Mouse (Mus musculus): ENCODE measurements at regions not wholly inside any gene's neighbourhood (a gene's known extent, or its start where the extent isn't known, plus 50 kb on each side); places are given as distances from the start of the nearest gene placed in this dataset.
A peak's percentile ranks its signal among the peaks of the same experiment; 100 is the strongest.
"Not testable (repeated sequence)": the region's sequence is repeated elsewhere in the genome, so short reads cannot be mapped to it uniquely, and the experiment has no call there.

- DNase-seq = no peak
These were observed 58.5 kb upstream of the Fbxl7 start for GRCm38 (mm10) chr15:26953818-26954385.

DNA sequence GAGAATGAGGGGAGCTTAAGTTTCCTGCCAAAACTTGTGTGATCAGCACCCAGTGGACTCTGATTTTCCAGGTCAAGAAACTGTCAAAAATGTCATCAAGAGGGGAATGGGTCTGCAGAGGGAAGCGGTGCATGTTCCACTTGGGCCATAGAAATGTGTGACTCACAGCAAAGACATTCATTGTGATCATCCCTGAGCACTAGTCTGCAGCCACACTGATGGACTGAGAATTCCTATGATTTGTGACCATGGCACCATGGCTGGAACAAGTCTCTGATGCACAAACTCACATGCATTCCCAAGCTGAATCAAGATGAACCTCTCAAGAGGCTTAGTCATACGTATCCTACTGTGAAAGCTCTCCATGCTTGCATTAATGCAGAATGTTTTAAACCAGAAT is 63.6 kb upstream of the Fbxl7 start:
- DNase-seq = no peak

DNA sequence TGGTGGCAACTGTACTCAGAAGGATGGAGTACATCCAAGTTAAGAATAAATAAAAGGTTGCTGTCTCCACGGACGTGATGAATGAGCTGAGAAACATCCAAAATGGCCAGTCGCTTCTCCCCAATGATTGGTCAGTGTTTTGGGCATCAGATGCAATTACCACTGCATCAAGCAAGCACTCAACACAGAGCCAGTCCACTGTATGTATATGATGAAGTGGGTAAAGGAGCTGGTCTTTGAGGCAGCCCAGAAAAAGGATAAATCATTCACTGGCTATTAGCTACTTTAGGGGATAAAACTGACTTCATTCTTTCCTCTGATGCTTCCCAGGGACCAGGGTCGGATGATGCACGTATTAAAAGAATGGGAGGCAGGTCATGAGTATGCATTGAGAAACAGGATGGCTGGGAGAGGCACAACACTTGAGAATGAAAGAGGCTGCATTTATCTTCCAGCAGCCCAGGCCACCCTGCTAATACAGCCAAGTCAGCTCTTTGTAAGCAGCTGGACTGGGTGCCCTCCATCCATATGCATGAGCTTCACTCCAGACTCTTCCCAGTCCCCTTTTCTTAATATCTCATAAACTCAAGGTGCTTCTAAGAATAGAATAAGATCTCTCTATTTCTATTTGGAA is 73.1 kb upstream of the Fbxl7 start:
- DNase-seq = no peak

GRCm38 (mm10) chr15:26970770-26971169 is 75.4 kb upstream of the Fbxl7 start:
- DNase-seq = no peak

DNA sequence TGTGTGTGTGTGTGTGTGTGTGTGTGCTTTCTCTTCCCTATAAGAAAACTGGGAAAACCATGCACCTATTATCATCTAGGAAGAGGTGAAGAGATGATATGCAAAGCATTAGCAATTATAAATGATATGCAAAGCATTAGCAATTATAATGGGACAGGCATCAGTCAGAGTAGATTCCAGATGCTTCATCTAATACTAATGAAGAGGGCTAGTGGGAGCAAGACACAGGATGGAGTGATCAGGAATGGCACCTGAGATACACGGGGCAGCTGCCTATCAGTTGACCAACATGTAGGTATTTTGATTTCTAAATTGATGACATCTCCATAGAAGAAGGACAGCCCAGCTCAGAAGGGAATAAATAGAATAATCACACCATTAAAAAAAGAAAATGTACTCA is 97.7 kb upstream of the Fbxl7 start:
- DNase-seq = no peak

DNA sequence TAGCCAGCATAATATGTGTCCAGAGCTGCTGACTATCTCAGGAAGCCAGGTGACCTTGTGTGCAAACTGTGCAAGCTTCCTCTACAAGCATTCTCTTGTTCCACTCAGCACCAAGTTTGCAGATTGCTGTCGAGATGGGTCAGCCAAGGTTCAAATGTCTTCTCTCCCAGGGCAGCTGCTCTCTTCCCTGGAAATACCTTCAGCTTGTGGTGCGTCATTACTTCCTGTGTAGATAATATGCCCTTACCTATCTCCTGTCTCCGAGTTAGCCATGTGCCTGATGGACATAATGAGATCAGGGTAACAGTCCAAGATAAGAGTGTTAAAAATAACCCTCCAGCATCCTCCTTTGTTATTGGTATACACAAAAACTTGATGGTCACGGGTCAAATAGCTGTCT is 113.7 kb upstream of the Fbxl7 start:
- DNase-seq = no peak

- DNase-seq = no peak
These were observed 118.7 kb upstream of the Fbxl7 start for GRCm38 (mm10) chr15:27013906-27014658.

DNA sequence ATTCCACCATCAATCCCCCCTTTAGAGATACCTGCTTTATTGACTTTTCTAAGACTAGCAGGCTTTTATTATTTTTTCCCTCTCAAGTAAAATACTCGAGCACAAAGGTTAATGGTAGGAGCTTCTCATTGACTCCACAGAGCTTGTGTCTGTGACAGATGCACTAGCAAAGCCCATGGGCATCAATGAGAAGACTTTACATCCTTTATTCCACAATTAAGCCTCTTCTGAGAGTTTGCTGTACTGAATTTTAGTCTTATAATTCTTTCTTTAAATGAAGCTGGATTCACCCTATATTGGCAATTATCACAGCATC is 119.2 kb upstream of the Fbxl7 start:
- DNase-seq = no peak

GRCm38 (mm10) chr15:27020471-27020870 is 125.1 kb upstream of the Fbxl7 start:
- no peak for DNase-seq

- no peak for DNase-seq
These were observed 137.9 kb upstream of the Fbxl7 start for GRCm38 (mm10) chr15:27033261-27033660.

GRCm38 (mm10) chr15:27043788-27044187 is 148.4 kb upstream of the Fbxl7 start:
- DNase-seq = peak; percentile 14 to 58

- no peak for DNase-seq
These were observed 155.3 kb upstream of the Fbxl7 start for GRCm38 (mm10) chr15:27050673-27051072.

DNA sequence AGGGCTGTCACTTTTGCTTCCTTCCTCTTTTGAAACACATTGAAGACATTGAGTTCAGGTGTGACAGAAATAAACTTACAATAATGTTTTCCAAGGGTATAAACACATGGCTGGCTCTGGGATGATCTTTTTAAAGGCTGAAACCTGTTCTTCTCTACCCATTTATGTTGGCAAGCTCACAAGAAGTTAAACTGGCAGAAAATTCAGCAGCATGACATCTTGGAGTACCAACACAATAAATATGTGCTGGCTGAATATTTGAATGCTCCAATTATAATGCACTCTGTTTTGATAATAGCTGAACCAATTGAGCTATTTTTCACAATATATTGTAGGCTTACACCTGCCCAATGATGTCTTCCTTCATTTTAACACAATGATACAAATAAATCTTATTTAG is 168.1 kb upstream of the Fbxl7 start:
- peak in 1 of 2 experiments; percentile 11 for DNase-seq

GRCm38 (mm10) chr15:27063971-27064370 is 168.6 kb upstream of the Fbxl7 start:
- peak; percentile 30 to 72 for DNase-seq

DNA sequence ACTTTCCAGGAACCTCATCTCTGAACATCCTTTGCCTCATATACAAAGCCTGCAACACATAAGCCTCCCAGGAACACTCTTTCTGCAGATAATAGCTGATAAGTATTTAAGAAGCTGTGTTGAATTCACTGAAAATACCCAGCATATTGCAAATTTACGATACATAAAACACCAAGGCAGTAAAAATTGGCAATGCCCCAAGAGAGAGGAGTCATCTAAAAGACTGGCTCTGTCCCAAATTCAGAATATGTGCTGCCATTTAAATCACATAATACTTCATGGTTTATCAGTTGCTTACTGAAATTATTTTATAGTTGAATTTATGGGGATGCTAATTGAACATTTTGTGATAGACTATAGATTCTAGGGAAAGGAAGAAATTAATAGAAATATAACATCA is 172.3 kb upstream of the Fbxl7 start:
- no peak for DNase-seq

DNA sequence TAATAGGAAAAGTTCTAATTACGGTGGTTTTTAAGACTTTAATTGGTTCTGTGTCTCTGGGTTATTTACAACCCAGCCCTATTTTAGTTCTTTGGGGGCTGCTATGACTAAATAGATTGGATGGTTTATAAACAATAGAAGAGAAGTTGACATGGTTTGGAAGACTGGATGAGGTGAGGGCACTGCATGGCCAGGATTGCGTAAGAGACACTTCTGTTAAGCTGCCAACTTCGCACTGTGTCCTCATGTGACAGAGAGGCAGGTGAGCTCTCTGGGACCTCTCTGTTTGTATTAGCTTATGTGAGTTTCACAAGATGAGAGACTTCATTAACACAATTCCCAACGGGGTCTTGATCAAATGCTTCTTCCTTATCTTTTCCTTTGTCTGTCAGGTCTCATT is 182.5 kb upstream of the Fbxl7 start:
- DNase-seq = no peak

- no peak for DNase-seq
These were observed 187.4 kb upstream of the Fbxl7 start for GRCm38 (mm10) chr15:27082826-27083225.

DNA sequence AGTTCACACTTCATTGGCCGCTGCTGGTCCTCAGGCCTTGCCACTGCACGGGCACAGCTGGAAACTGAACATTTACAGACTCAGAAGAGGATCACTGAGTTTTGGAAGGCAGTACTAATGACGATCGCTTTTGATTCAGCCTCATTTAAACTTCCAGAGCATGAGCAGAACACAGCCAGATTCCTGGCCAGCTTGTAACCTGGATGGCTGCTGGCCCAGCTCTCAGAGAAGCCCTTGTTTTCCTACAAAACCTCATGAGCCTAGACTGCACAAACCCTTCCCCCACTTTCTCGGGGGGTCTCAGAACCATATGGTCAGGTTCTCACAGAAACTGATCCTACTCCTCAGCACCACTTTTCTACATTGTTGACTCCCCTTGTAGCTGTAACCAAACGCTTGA is 188.2 kb upstream of the Fbxl7 start:
- no peak for DNase-seq

GRCm38 (mm10) chr15:27089155-27089554 is 193.8 kb upstream of the Fbxl7 start:
- DNase-seq = no peak

DNA sequence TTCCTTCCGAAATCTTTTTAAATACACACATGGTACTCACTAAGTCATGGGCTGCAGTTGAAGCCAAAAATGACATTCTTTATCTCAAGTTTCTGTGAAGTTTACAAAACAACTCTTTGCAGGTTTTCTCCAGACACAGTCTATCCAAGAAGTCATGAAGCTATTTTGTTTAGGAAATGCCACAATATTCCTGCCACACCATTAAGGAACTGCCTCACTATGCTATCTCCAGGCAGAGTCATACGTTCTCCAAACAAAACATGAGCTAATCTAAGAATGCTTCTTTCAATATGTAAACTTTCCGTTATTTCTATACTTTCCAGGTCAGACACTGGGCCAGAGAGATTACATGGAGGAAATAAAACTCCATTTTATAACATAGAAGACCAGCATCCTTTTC is 198.7 kb upstream of the Fbxl7 start:
- no peak for DNase-seq

DNA sequence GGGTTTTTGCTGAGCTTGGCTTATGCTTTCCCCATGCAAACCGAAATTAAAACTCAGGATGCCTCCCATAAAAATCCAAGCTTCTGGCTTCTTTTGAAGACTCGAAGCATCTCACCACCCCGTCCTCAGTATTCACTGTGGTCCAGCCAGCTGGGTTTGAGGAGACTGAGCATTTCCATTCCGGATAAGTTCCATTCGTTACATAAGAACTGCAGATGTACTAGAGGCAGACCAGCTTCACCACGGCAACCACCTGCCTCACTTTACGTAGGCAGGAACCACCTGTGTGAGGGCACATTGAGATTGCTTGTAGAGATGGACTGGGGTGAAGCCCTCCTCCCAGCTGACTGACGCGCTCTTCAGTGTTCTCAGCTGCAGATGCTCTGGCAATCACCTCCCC is 199.9 kb upstream of the Fbxl7 start:
- no peak for DNase-seq

DNA sequence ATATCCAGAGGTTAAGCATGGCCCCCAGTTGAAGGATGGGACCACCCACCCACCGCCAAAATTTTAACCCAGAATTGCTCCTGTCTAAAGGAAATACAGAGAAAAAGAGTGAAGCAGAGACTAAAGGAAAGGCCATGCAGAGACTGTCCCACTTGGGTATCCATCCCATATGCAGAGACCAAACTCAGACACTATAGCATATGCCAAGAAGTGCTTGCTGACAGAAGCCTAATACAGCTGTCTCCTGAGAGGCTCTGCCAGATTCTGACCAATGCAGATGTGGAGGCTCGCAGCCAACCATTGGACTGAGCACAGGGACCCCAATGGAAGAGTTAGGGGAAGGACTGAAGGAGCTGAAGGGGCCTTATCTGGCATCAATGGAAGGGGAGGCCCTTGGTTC is 206.2 kb upstream of the Fbxl7 start:
- not testable (repeated sequence) for DNase-seq

DNA sequence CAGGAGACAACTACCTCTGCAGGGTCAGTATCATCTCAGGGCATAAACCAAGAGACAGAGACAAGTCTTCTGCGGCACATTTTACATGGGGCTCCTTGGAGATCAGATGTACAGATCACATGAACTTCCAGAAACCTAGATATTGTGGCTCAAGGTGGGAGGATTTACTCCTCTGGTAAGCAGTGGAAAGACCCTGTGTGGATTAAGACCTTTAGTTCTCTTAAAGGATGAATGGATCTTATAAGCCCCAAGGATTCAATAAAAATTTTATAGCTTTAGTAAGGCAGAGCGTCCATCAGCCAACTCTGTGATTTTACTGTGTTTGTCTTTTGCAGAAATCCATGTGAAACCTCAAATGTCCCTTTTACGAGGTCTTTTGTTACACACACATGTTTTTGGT is 213.8 kb upstream of the Fbxl7 start:
- no peak for DNase-seq

DNA sequence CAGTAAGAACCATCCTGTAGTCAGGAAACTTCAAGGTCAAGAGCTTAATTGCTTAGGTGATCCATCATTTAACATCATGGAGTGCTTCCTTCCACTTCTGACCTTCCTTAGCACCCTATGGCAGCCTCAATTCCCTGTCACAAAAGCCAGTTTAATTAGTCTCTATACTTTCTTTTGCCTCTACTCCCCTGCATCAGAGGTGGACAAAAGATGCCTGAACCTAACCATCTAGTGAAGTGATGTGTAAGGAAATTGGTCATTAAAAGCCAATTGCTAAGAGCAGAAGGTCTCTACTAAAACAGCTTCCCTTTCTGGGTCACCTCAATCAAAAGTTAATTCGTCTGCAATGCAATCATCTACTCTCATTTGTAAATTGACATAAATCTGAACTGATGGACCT is 234.3 kb upstream of the Fbxl7 start:
- no peak for DNase-seq

GRCm38 (mm10) chr15:27132761-27133160 is 237.4 kb upstream of the Fbxl7 start:
- no peak for DNase-seq

All from cerebellum, postnatal 25 days (tissue).